Mouse (Mus musculus) heart, embryonic 14.5 days (tissue): ENCODE measurements around the gene App. TPM values are rescaled to one million over a fixed set of nuclear protein-coding genes. Genes with fewer than 3 reads are reported as not detected.

Experiments used
- ATAC-seq: fragments of 200-750 bp; cut with Nextera tagmentation; 2 replicates; pipeline ENCODE4 v1.8.0; 2017; ENCODE audit warnings: low read depth, moderate TSS enrichment; ENCODE audit not compliant: insufficient number of reproducible peaks, insufficient read depth, low FRiP score
- H3K27ac ChIP-seq, 2 experiments: fragments of 200-500 bp in 1 of 2; fragments of 300-500 bp in 1 of 2; sonication (generic) in 1 of 2; replicated peaks in 1 of 2; 2 replicates each; pipeline ENCODE4 v1.5.1; 2012 to 2014; ENCODE audit warnings: low read depth in 2 of 2, low read length in 2 of 2, control low read depth in 1 of 2, mild to moderate bottlenecking in 1 of 2, mixed read lengths in 1 of 2; ENCODE audit not compliant: control insufficient read depth in 1 of 2, insufficient read depth in 1 of 2
- H3K27me3 ChIP-seq: fragments of 300-500 bp; sonication (generic); 2 replicates; pipeline ENCODE4 v1.6.1; 2014; ENCODE audit warnings: mild to moderate bottlenecking, low read length, control low read depth; ENCODE audit not compliant: control insufficient read depth, insufficient read depth
- H3K36me3 ChIP-seq: fragments of 300-500 bp; sonication (generic); 2 replicates; pipeline ENCODE4 v1.6.1; 2014; ENCODE audit warnings: mild to moderate bottlenecking, control low read depth, low read length, mixed read lengths; ENCODE audit not compliant: control insufficient read depth, insufficient read depth
- H3K4me1 ChIP-seq, 2 experiments: fragments of 200-500 bp in 1 of 2; fragments of 300-500 bp in 1 of 2; sonication (generic) in 1 of 2; 2 replicates each; pipeline ENCODE4 v1.6.1; 2012 to 2014; ENCODE audit warnings: low read length in 2 of 2, control low read depth in 1 of 2, mixed read lengths in 1 of 2; ENCODE audit not compliant: control insufficient read depth in 2 of 2, insufficient read depth in 2 of 2
- H3K4me2 ChIP-seq: fragments of 300-500 bp; sonication (generic); 2 replicates; pipeline ENCODE4 v1.6.1; 2014; ENCODE audit warnings: mild to moderate bottlenecking, low read length
- H3K4me3 ChIP-seq, 2 experiments: fragments of 200-500 bp in 1 of 2; fragments of 300-500 bp in 1 of 2; sonication (generic) in 1 of 2; 2 replicates each; pipeline ENCODE4 v1.5.1; 2012 to 2014; ENCODE audit warnings: low read length in 2 of 2, mild to moderate bottlenecking in 2 of 2, control low read depth in 1 of 2, low read depth in 1 of 2, moderate library complexity in 1 of 2; ENCODE audit not compliant: control insufficient read depth in 1 of 2, insufficient read depth in 1 of 2
- H3K9ac ChIP-seq: fragments of 300-500 bp; sonication (generic); 2 replicates; pipeline ENCODE4 v1.6.1; 2014; ENCODE audit warnings: mild to moderate bottlenecking, low read length
- H3K9me3 ChIP-seq: fragments of 300-500 bp; sonication (generic); 2 replicates; pipeline ENCODE4 v1.6.1; 2016; ENCODE audit warnings: low read length, control low read depth; ENCODE audit not compliant: control insufficient read depth
- WGBS: fragments of 180-500 bp; shearing (Covaris S2); extraction: QIAGEN DNeasy Blood & Tissue Kit; methylation state at CpG from one replicate; pipeline ENCODE4 v1.1.7; 2014; 5-methylcytosine and 5-hydroxymethylcytosine counted together
- polyA plus RNA-seq: library from polyadenylated mRNA; unstranded; fragments of >200 nt; fragmentation: Nextera tagmentation; extraction: Ambion mirVana; gene quantifications from 2 replicates; pipeline ENCODE4 v1.2.1, GENCODE M21; 2014

Gene App
- polyA plus RNA-seq, 1 experiment from 2014 or later = 169 TPM

GRCm38 (mm10) chr16:85106644-85107323, 66.8 kb downstream of the App start:
- 88% methylated on average over 9 of the region's 9 CpGs for WGBS
- no peak overlapping the region for H3K9ac ChIP-seq
- no peaks in the 10 kb centered on the region for H3K27me3 ChIP-seq
- no peak overlapping the region for H3K4me3 ChIP-seq
- ATAC-seq = no peak
- H3K4me2 ChIP-seq = no peak overlapping the region
- peaks cover 16 to 25% of the 10 kb centered on the region in 2 experiments for H3K4me1 ChIP-seq
- no peak overlapping the region for H3K27ac ChIP-seq
- H3K9me3 ChIP-seq = no peaks in the 10 kb centered on the region
- peaks cover 14% of the 10 kb centered on the region for H3K36me3 ChIP-seq

GRCm38 (mm10) chr16:85105603-85106002, 68.0 kb downstream of the App start:
- 62% methylated on average over 4 of the region's 4 CpGs for WGBS
- H3K4me1 ChIP-seq = peaks cover 13 to 22% of the 10 kb centered on the region in 2 experiments

GRCm38 (mm10) chr16:85103116-85103787, 70.3 kb downstream of the App start:
- no peak for ATAC-seq
- Histone ChIP-seq H3K4me3 (no peak overlapping the region), H3K27ac (peak overlapping the region; percentile 42 to 53), H3K4me1 (peaks cover 12 to 25% of the 10 kb centered on the region in 2 experiments), H3K27me3 (no peaks in the 10 kb centered on the region), H3K36me3 (peaks cover 19% of the 10 kb centered on the region), H3K9ac (no peak overlapping the region), H3K9me3 (no peaks in the 10 kb centered on the region), H3K4me2 (no peak overlapping the region)
- 61% methylated on average over 13 of the region's 13 CpGs for WGBS

More at GRCm38 (mm10) chr16:85105603-85106002, 68.0 kb downstream of the App start:
- H3K27me3 ChIP-seq = no peaks in the 10 kb centered on the region
- no peak overlapping the region for H3K4me3 ChIP-seq
- peaks cover 19% of the 10 kb centered on the region for H3K36me3 ChIP-seq
- H3K4me2 ChIP-seq = no peak overlapping the region
- H3K9me3 ChIP-seq = no peaks in the 10 kb centered on the region
- no peak for ATAC-seq
- no peak overlapping the region for H3K27ac ChIP-seq
- no peak overlapping the region for H3K9ac ChIP-seq

- H3K4me3 ChIP-seq = no peak overlapping the region
- peaks cover 29% of the 10 kb centered on the region for H3K36me3 ChIP-seq
- H3K27ac ChIP-seq = no peak overlapping the region
- H3K4me1 ChIP-seq = peaks cover 12 to 25% of the 10 kb centered on the region in 2 experiments
- no peak for ATAC-seq
- H3K4me2 ChIP-seq = no peak overlapping the region
- H3K27me3 ChIP-seq = no peaks in the 10 kb centered on the region
- H3K9ac ChIP-seq = no peak overlapping the region
- 55% methylated on average over 3 of the region's 3 CpGs for WGBS
- no peaks in the 10 kb centered on the region for H3K9me3 ChIP-seq
These were observed 72.0 kb downstream of the App start for GRCm38 (mm10) chr16:85101544-85101943.

- Histone ChIP-seq H3K4me2 (no peak overlapping the region), H3K4me3 (no peak overlapping the region), H3K27me3 (no peaks in the 10 kb centered on the region), H3K27ac (no peak overlapping the region; a peak in 1 of 4 replicates), H3K9me3 (no peaks in the 10 kb centered on the region), H3K36me3 (peaks cover 29% of the 10 kb centered on the region), H3K9ac (no peak overlapping the region), H3K4me1 (peaks cover 12 to 27% of the 10 kb centered on the region in 2 experiments)
- WGBS = 49% methylated on average over 3 of the region's 3 CpGs
- no peak for ATAC-seq
These were observed 72.8 kb downstream of the App start for GRCm38 (mm10) chr16:85100806-85101205.

GRCm38 (mm10) chr16:85099487-85099886, 74.1 kb downstream of the App start:
- no peaks in the 10 kb centered on the region for H3K27me3 ChIP-seq
- H3K9ac ChIP-seq = no peak overlapping the region
- no peak overlapping the region for H3K4me2 ChIP-seq
- H3K4me3 ChIP-seq = no peak overlapping the region
- ATAC-seq = peak; percentile 50; the same call in 1 of the 2 replicates
- H3K36me3 ChIP-seq = peaks cover 29% of the 10 kb centered on the region
- H3K4me1 ChIP-seq = peaks cover 10 to 25% of the 10 kb centered on the region in 2 experiments
- no peaks in the 10 kb centered on the region for H3K9me3 ChIP-seq
- peak overlapping the region; percentile 20 to 65 for H3K27ac ChIP-seq
- 16% methylated on average over 7 of the region's 7 CpGs for WGBS

- peak overlapping the region; percentile 20 to 65; a peak in 3 of 4 replicates for H3K27ac ChIP-seq
- no peak overlapping the region for H3K4me2 ChIP-seq
- H3K9ac ChIP-seq = no peak overlapping the region
- peaks cover 29% of the 10 kb centered on the region for H3K36me3 ChIP-seq
- 83% methylated on average over 7 of the region's 7 CpGs for WGBS
- H3K27me3 ChIP-seq = no peaks in the 10 kb centered on the region
- no peaks in the 10 kb centered on the region for H3K9me3 ChIP-seq
- peaks cover 10 to 25% of the 10 kb centered on the region in 2 experiments for H3K4me1 ChIP-seq
- ATAC-seq = no peak
- H3K4me3 ChIP-seq = no peak overlapping the region
These were observed 74.5 kb downstream of the App start for GRCm38 (mm10) chr16:85099044-85099443.
